Mouse (Mus musculus): ENCODE data around the gene Dlx4.

The Dlx4 gene

DNA sequence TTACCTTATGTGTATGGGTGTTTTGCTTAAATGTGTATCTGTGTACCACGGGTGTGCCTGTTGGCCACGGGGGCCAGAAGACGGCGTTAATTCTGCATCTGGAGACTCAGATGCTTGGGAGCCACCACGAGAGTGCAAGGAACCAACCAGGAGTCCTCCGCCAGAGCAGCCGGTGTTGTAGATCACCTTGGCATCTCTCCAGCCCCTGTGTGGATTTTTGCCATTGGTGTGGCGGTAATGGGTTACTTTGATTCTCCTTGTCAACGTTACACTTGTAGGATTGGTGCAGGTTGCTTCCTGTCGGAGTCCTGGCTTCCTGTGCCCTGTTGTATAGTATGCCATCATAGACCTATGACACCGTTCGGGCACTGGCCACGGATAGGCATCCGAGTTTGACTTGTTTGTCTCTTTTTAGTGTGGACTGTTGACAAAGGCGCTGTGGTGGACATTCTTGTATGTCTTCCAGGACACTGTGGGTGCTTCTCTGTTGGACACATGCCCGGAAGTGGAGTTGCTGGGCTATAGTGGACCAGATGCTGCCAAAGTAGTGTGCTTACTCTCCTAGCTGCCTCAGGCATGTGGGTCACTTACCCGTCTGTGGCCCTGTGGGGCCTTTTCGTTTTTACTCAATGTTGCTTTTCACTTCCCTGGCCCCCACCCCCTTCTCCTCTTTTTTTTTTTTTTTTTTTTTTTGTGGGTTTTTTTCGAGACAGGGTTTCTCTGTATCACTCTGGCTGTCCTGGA, 43.7 kb downstream of the Dlx4 start:
- peak; percentile 88 for DNase-seq (ENCODE audit: low spot score)

DNA sequence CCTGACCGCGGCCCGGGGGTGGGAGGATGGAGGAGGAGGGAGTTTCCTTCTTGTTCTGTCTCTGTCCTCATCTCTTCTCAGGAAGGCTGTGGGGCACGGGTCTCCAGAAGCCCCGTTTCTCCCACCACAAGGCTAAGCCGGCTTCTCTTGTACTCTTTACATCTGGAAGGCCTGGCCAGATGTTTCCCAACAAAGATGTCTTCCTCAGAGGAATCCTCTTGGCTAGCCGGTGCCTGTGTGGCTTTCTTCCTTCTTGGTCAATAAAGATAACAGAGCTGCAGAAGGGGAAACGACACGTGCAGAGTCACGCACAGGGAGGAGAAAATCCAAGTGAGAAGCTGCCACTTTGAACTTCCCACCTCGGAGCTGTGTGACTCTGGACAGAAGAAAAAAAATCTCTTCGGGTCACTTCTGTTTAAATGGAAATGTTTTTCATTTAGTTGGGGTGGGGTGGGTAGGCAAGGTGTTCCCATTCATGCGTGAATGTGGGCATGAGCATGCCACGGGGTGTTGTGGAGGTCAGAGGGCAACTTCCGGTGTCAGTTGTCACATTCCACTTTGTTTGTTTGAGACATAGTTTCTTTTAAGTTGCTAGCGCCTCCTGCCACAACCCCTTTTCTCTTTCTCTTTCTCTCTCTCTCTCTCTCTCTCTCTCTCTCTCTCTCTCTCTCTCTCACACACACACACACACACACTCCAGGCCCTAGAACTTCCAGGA, 44.8 kb downstream of the Dlx4 start:
- DNase-seq (ENCODE audit: low spot score), result no peak

DNA sequence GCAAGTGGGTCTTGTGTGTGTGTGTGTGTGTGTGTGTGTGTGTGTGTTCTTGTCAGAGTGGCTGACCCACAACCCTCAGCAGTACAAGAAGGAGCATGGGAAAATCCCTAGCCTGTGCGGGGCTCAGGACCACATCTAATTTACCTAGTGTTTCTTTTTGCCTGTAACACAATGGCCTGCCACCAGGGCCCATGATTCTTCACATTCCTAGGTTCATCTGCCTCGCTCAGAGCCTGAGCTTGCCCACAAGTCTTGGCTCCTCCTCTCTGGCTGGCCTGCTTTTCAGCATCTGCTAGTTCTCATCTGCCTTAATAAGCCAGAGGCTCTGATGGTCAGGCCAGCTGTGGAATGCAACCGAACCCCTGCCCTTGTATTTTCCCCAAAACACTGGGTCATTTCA, 45.7 kb downstream of the Dlx4 start:
- DNase-seq (ENCODE audit: low spot score), result no peak

DNA sequence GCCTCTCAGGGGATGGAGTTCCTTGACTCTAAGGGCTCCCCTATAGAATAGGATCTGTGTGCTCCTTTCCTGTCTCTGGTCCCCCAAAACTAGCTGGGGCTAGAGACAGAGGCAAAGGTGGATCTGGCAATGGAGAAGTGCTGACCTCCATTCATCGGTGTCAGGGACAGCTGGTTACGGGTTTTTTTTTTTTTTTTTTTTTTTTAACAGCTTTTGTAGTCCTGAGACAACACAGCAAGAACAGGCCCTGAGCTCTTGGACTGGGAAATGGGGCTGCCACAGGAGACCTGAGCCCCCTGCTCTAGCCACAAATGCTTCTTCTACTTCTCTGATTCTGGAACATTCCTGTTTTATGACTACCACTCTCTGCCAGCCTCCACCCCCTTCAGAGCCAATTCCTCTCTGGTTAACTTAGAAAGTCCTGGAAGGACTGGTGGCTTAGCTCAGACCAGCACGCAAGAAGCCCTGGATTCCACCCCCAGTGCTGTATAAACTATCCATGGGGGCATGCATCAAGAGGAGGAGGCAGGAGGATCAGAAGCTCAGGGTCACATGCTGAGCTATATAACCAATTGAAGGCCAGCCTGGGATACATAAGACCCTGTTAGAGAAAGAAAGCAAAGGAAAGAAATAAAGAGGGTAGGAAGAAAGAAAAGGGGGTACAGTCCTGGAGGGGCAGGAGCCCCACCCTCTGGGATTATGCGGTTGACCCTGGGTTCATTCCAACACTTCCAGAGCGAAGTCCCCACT, 47.5 kb downstream of the Dlx4 start:
- no peak for DNase-seq (ENCODE audit: low spot score)

DNA sequence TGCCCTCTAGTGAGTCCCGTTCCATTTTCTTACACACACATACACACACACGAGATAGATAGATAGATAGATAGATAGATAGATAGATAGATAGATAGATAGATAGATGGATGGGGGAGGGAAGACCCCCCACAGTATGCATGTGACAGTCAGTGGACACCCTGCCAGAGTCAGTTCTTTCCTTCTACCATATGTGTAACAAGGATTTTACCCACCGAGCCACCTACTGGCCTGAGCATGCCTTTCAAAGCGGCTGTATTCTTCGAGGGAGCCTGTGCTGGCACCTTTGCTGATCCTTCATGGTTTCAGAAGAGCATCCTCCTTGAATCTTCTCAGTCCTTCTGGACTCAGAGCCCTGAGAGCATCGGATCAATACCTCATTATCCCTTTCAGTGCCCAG, 48.2 kb downstream of the Dlx4 start:
- no peak for DNase-seq (ENCODE audit: low spot score)

DNA sequence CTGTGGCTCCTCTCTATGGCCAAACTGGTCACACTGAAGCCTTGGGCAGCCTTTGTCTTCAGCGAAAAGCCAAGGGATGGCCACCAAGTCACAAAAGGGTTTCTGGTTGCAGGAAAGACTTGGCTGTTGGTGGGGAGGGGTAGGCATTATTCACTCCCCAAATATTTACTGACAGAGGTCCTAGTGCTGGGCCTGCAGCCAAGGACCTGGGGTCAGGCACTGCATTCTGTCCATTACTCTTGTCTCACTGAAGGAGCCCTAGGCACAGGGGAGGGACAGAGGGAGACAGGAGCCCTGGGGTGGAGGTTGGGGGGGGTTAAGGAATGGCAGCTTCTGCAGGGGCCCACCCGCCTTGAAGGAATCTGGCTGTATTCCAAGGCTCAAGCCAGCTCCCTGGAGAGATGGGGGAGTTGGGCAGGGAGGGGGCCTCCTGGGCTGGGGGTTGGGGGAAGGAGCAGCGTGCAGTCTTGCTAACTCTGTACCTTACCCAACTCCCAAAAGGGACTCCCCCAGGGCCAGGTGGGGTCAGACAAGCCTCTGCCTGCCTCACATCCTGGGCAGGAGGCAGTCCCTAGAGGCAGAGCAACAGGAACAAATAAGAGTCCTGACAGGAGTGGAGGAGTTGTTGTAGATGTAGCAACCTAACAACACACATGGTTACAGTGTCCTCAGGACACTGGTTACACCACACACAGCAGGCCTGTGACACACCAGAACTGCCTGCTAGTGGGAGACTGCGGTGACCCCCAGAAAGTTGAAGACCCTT, 49.3 kb downstream of the Dlx4 start:
- peak; percentile 23 for DNase-seq (ENCODE audit: low spot score)

DNA sequence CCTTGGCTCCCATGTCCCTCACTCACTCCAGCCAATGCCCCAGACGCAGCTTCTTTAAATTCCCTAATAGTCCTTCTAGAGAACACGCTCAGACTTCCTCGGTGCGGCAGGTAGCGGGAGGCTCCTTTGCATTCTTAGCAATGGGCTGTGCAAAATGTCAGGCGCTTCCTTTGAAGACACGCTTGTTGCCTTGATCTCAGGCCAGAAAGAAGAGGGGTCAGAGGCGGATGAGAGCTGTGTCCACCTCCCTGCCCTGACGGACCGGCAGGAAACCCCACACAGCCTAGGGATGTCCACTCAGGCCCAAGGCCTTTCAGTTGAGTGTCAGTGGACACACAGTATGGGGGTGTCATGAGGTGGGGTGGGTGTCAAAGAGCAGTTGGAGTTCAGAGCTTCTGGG, 50.5 kb downstream of the Dlx4 start:
- DNase-seq (ENCODE audit: low spot score), result no peak

DNA sequence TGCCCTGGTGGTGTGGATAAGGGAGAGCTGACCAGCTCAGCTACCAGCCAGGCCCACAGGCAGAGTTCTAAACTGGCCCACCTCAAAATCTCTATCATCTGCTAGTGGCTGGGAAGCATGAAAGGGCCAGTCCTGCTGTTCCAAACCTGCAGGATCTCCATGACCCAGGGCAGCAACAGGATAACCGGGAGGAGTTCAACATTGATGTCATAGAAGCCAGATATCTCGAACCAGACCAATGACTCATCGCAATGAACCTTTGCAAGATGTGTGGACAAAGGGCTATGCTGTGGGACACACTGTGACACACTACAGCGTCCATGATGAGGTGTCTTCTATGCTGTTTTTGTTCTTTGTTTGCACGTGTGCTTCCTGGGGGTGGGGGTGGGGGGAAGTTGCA, 53.0 kb downstream of the Dlx4 start:
- DNase-seq (ENCODE audit: low spot score), result peak; percentile 21

Data from adipocyte (in vitro differentiated cells).